In genomic region chr1:172522524-172522923, GRCm38 (mm10) we compare ENCODE assay signal across 17 mouse cellular contexts. TPM values are rescaled to one million over a fixed set of nuclear protein-coding genes. Genes with fewer than 3 reads are reported as not detected.
DNase-seq lines count a peak whose midpoint lies in the region; ATAC-seq lines count a peak whose summit lies in the region.
"Had no signal": no experiment of that assay in that cellular context is flagged by ENCODE, and none has a peak within 500 bp of the region (broad histone marks: within the 10 kb centered on the region; RNA-seq: fewer than 3 reads in every experiment).

No protein-coding gene starts in this region.

- H3K4me3 ChIP-seq in heart, embryonic 10.5 days: no peak overlapping the region
- no peak overlapping the region for H3K4me3 ChIP-seq in heart, embryonic 11.5 days (ENCODE audit: low read depth, low read length)
- H3K4me3 ChIP-seq in brown adipose tissue, adult 24 weeks (ENCODE audit: insufficient read depth, low read depth, low read length): no peak overlapping the region
- H3K4me3 ChIP-seq: forebrain, embryonic 15.5 days; hindbrain, embryonic 10.5 days had no signal

- DNase-seq in heart, embryonic 10.5 days (ENCODE audit: low spot score): no peak
- DNase-seq in A20 (ENCODE audit: low read depth, low spot score): peak; percentile 38
- DNase-seq in thymus, postnatal 25 days: no peak
- no peak for DNase-seq in adrenal gland, postnatal 36 days
- DNase-seq: cerebellum, postnatal 25 days; gastrocnemius, postnatal 10 days; right cerebral cortex, postnatal 14 days had no signal

- H3K27me3 ChIP-seq in heart, embryonic 10.5 days (ENCODE audit: insufficient read depth, poor library complexity, severe bottlenecking): peaks cover 15% of the 10 kb centered on the region; the same call in 1 of the 2 replicates
- no peaks in the 10 kb centered on the region; the same call in 1 of the 2 replicates for H3K27me3 ChIP-seq in heart, embryonic 11.5 days (ENCODE audit: control insufficient read depth, insufficient read depth, low read length)

- H3K4me1 ChIP-seq in heart, embryonic 10.5 days: peaks cover 33% of the 10 kb centered on the region
- H3K4me1 ChIP-seq in heart, embryonic 11.5 days (ENCODE audit: control insufficient read depth, insufficient read depth, low read length): peaks cover 6% of the 10 kb centered on the region; the same call in 1 of the 2 replicates
- H3K4me1 ChIP-seq in brown adipose tissue, adult 24 weeks (ENCODE audit: control insufficient read depth, insufficient read depth, insufficient read length, low read length): peaks cover 28% of the 10 kb centered on the region

- ATAC-seq in heart, embryonic 11.5 days (replicated peaks; ENCODE audit: insufficient number of reproducible peaks, low FRiP score, low TSS enrichment): no peak
- ATAC-seq in megakaryocyte progenitor cell, adult 5-6 weeks (replicated peaks; ENCODE audit: poor library complexity): peak; percentile 40
- no peak for ATAC-seq in monocyte, adult 5-6 weeks (replicated peaks; ENCODE audit: insufficient number of reproducible peaks, low FRiP score, low TSS enrichment, poor library complexity, severe bottlenecking)
- ATAC-seq: activated CD4-positive, CD25-positive, alpha-beta regulatory T cell, adult 4 months; forebrain, embryonic 15.5 days; intestine, embryonic 16.5 days had no signal

- 67% methylated on average over 7 of the region's 7 CpGs for WGBS in heart, embryonic 10.5 days
- 63% methylated on average over 7 of the region's 7 CpGs for WGBS in heart, embryonic 11.5 days (ENCODE audit: insufficient replicate concordance)

- H3K9ac ChIP-seq in heart, embryonic 11.5 days (ENCODE audit: low read depth, low read length): no peak overlapping the region
- H3K9ac ChIP-seq: forebrain, embryonic 15.5 days had no signal

- no peak overlapping the region for H3K4me2 ChIP-seq in heart, embryonic 11.5 days
- H3K4me2 ChIP-seq: forebrain, embryonic 15.5 days had no signal

- H3K36me3 ChIP-seq in heart, embryonic 10.5 days: no peaks in the 10 kb centered on the region
- no peaks in the 10 kb centered on the region for H3K36me3 ChIP-seq in heart, embryonic 11.5 days (ENCODE audit: control insufficient read depth, insufficient read depth, low read length)
- H3K36me3 ChIP-seq: forebrain, embryonic 15.5 days; hindbrain, embryonic 10.5 days had no signal

- 0 out of 2 replicates have a peak overlapping the region, but pooled peaks have one; percentile 22 for H3K27ac ChIP-seq in heart, embryonic 10.5 days
- no peak overlapping the region for H3K27ac ChIP-seq in heart, embryonic 11.5 days (ENCODE audit: low read depth, low read length)
- peak overlapping the region; percentile 69 for H3K27ac ChIP-seq in brown adipose tissue, adult 24 weeks (replicated peaks; ENCODE audit: low read depth, low read length)
- H3K27ac ChIP-seq: forebrain, embryonic 15.5 days; hindbrain, embryonic 10.5 days; kidney, postnatal 0 days had no signal

- H3K9me3 ChIP-seq in heart, embryonic 10.5 days: no peaks in the 10 kb centered on the region
- peaks cover 1% of the 10 kb centered on the region for H3K9me3 ChIP-seq in heart, embryonic 11.5 days (replicated peaks; ENCODE audit: control insufficient read depth, low read length)

RNA-seq across cellular contexts. Expression of gene Cfap45, which starts 1.9 kb away (rescaled TPM):
- polyA plus RNA-seq in heart, embryonic 10.5 days (2016; fragmentation: Nextera tagmentation; extraction: Ambion mirVana): 1.7 and 2.4 TPM in 2 replicates
- polyA plus RNA-seq in heart, embryonic 11.5 days (2014; fragmentation: Nextera tagmentation; extraction: Ambion mirVana): 2.6 and 2.7 TPM in 2 replicates
- polyA plus RNA-seq in brown adipose tissue, adult 24 weeks (2012; ENCODE audit: insufficient read depth, insufficient read length, missing spikeins): not detected in 2 replicates
- total RNA-seq in megakaryocyte progenitor cell, adult 5-6 weeks (2015): 0.12 TPM in 1 of 2 replicates, not detected in the other
- not detected in 2 replicates for total RNA-seq in megakaryocyte progenitor cell, adult 5-6 weeks (2017)
- total RNA-seq in monocyte, adult 5-6 weeks (2017): 7.5 TPM in 1 of 3 replicates, not detected in the others
- under 1 TPM; 0.30 to 0.89 TPM for total RNA-seq in adrenal gland, postnatal 36 days (2021)
- polyA plus RNA-seq: liver, adult 2 months had no signal

RNA-seq across cellular contexts. Expression of gene Tagln2, which starts 22.7 kb away (rescaled TPM):
- 276 and 315 TPM in 2 replicates for polyA plus RNA-seq in heart, embryonic 10.5 days (2016; fragmentation: Nextera tagmentation; extraction: Ambion mirVana)
- polyA plus RNA-seq in heart, embryonic 11.5 days (2014; fragmentation: Nextera tagmentation; extraction: Ambion mirVana): 248 and 295 TPM in 2 replicates
- polyA plus RNA-seq in brown adipose tissue, adult 24 weeks (2012; ENCODE audit: insufficient read depth, insufficient read length, missing spikeins): 26.2 and 29.3 TPM in 2 replicates
- total RNA-seq in megakaryocyte progenitor cell, adult 5-6 weeks (2015): 621 and 639 TPM in 2 replicates
- 290 and 305 TPM in 2 replicates for total RNA-seq in megakaryocyte progenitor cell, adult 5-6 weeks (2017)
- 185 to 298 TPM (median 202 TPM) in 3 replicates for total RNA-seq in monocyte, adult 5-6 weeks (2017)
- 10 to 100 TPM; 90.5 to 91.7 TPM for total RNA-seq in adrenal gland, postnatal 36 days (2021)

RNA-seq across cellular contexts. Expression of gene Vsig8, which starts 33.2 kb away (rescaled TPM):
- 0.12 TPM in 1 of 2 replicates, not detected in the other for polyA plus RNA-seq in heart, embryonic 10.5 days (2016; fragmentation: Nextera tagmentation; extraction: Ambion mirVana)
- polyA plus RNA-seq in heart, embryonic 11.5 days (2014; fragmentation: Nextera tagmentation; extraction: Ambion mirVana): 0.28 TPM in 1 of 2 replicates, not detected in the other
- polyA plus RNA-seq in brown adipose tissue, adult 24 weeks (2012; ENCODE audit: insufficient read depth, insufficient read length, missing spikeins): not detected in 2 replicates
- not detected in 2 replicates for total RNA-seq in megakaryocyte progenitor cell, adult 5-6 weeks (2015)
- not detected in 2 replicates for total RNA-seq in megakaryocyte progenitor cell, adult 5-6 weeks (2017)
- not detected in 3 replicates for total RNA-seq in monocyte, adult 5-6 weeks (2017)
- total RNA-seq in adrenal gland, postnatal 36 days (2021): under 1 TPM in 1 of 2 experiments, not detected in 1; 0.16 TPM
- total RNA-seq: gastrocnemius, postnatal 10 days; liver, adult 2 months had no signal
- polyA plus RNA-seq: activated CD4-positive, CD25-positive, alpha-beta regulatory T cell, adult 4 months; hindbrain, embryonic 10.5 days; liver, adult 2 months had no signal

RNA-seq across cellular contexts. Expression of gene Igsf9, which starts 40.9 kb away (rescaled TPM):
- 13.7 and 37.5 TPM in 2 replicates for polyA plus RNA-seq in heart, embryonic 10.5 days (2016; fragmentation: Nextera tagmentation; extraction: Ambion mirVana)
- 9.3 and 12.0 TPM in 2 replicates for polyA plus RNA-seq in heart, embryonic 11.5 days (2014; fragmentation: Nextera tagmentation; extraction: Ambion mirVana)
- polyA plus RNA-seq in brown adipose tissue, adult 24 weeks (2012; ENCODE audit: insufficient read depth, insufficient read length, missing spikeins): 0.96 TPM in 1 of 2 replicates, not detected in the other
- 0.10 TPM in 1 of 2 replicates, not detected in the other for total RNA-seq in megakaryocyte progenitor cell, adult 5-6 weeks (2015)
- total RNA-seq in megakaryocyte progenitor cell, adult 5-6 weeks (2017): 0.30 TPM in 1 of 2 replicates, not detected in the other
- total RNA-seq in monocyte, adult 5-6 weeks (2017): 1.1 to 6.0 TPM (median 1.2 TPM) in 3 replicates
- total RNA-seq in adrenal gland, postnatal 36 days (2021): 1 to 10 TPM; 1.6 to 1.8 TPM
- polyA plus RNA-seq: activated CD4-positive, CD25-positive, alpha-beta regulatory T cell, adult 4 months had no signal

RNA-seq across cellular contexts. Expression of gene Slamf9, which starts 47.4 kb away (rescaled TPM):
- polyA plus RNA-seq in heart, embryonic 10.5 days (2016; fragmentation: Nextera tagmentation; extraction: Ambion mirVana): 0.92 and 1.1 TPM in 2 replicates
- 1.1 and 1.2 TPM in 2 replicates for polyA plus RNA-seq in heart, embryonic 11.5 days (2014; fragmentation: Nextera tagmentation; extraction: Ambion mirVana)
- 3.5 and 4.5 TPM in 2 replicates for polyA plus RNA-seq in brown adipose tissue, adult 24 weeks (2012; ENCODE audit: insufficient read depth, insufficient read length, missing spikeins)
- total RNA-seq in megakaryocyte progenitor cell, adult 5-6 weeks (2015): 0.35 and 0.49 TPM in 2 replicates
- total RNA-seq in megakaryocyte progenitor cell, adult 5-6 weeks (2017): 0.41 and 0.62 TPM in 2 replicates
- total RNA-seq in monocyte, adult 5-6 weeks (2017): 17.0 to 25.6 TPM (median 21.4 TPM) in 3 replicates
- 1 to 10 TPM; 2.3 to 4.5 TPM for total RNA-seq in adrenal gland, postnatal 36 days (2021)
- polyA plus RNA-seq: forebrain, embryonic 15.5 days; hindbrain, embryonic 10.5 days had no signal
